Mouse (Mus musculus) cerebellum, adult 2 months (tissue): ENCODE results near the gene Ssr2.

Experiments used
- CTCF ChIP-seq: fragments of 200-500 bp; IDR thresholded peaks from 2 replicates; pipeline ENCODE4 v1.5.1; 2011; ENCODE audit warnings: low read depth, mild to moderate bottlenecking, control low read depth, low read length, moderate library complexity, borderline replicate concordance; ENCODE audit not compliant: insufficient read depth
- POLR2A ChIP-seq: fragments of 200-500 bp; IDR thresholded peaks from 2 replicates; pipeline ENCODE4 v1.6.1; 2011; ENCODE audit warnings: low read length, control low read depth, borderline replicate concordance; ENCODE audit not compliant: insufficient read depth

- TF ChIP-seq POLR2A (no peak), CTCF (no peak)
Measured at GRCm38 (mm10) chr3:88559596-88559995, 16.1 kb upstream of the Ssr2 start.
